Mouse (Mus musculus): ENCODE results near the gene Gmppb.

Gene Gmppb

GRCm38 (mm10) chr9:108080168-108080567 lies 31.1 kb downstream of the Gmppb start, which contains the start of gene Mst1:
Gene Mst1, plus strand, starts transcription at chr9:108080436.
- no peak for DNase-seq (ENCODE audit: low read depth)

DNA sequence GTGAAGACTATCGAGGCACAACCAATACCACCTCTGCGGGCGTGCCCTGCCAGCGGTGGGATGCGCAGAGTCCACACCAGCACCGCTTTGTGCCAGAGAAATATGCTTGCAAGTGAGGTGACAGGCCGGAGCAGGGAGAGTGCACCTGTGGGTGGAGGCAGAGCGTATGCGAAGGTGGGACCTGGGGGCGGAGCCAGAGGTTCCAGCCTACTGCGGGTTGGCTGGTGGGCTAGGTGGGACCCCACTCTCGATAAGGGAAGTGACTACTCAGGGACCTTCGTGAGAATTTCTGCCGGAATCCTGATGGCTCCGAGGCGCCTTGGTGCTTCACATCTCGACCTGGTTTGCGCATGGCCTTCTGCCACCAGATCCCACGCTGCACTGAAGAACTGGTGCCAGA lies 33.5 kb downstream of the Gmppb start:
- DNase-seq (ENCODE audit: low read depth) = no peak

GRCm38 (mm10) chr9:108082988-108083431 lies 34.0 kb downstream of the Gmppb start, which contains the start of gene Rnf123:
Gene Rnf123, minus strand, starts transcription at chr9:108083346.
- DNase-seq (ENCODE audit: low read depth) = no peak

DNA sequence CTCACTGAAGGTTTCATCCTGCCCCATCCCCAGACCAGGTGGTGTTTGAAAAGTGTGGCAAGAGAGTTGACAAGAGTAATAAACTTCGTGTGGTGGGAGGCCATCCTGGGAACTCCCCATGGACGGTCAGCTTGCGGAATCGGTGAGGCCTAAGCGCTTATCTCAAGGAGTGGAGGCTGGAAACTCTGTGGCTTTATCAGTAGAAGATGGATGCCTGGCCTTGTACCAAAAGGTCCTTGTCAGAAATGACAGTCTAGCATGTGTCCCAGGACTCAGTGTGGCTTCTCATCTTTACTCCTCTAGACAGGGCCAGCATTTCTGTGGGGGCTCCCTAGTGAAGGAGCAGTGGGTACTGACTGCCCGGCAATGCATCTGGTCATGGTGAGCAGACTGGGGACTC lies 34.5 kb downstream of the Gmppb start:
- no peak for DNase-seq (ENCODE audit: low read depth)

DNA sequence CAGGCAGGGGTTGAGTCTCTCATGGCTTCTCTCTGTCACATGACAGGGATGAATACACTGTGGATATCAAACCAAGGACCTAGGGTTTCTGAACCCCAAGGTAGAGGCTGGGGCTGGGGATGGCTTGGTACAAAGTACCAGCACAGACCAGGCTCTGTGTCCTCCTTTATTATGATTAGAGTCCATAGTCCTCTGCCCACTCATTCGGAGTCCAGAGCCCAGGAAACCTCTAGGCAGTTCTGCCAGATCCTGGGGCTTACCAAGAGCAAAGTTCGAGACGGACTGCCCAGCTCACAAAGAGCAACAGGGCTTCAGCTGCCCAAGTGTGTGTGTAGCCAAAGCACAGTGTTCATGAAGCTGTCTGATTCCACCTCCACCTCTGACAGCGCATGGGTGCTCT lies 36.2 kb downstream of the Gmppb start:
- DNase-seq (ENCODE audit: low read depth) = no peak

- DNase-seq (ENCODE audit: low read depth) = no peak
Measured at GRCm38 (mm10) chr9:108090611-108091120, 41.6 kb downstream of the Gmppb start.

DNA sequence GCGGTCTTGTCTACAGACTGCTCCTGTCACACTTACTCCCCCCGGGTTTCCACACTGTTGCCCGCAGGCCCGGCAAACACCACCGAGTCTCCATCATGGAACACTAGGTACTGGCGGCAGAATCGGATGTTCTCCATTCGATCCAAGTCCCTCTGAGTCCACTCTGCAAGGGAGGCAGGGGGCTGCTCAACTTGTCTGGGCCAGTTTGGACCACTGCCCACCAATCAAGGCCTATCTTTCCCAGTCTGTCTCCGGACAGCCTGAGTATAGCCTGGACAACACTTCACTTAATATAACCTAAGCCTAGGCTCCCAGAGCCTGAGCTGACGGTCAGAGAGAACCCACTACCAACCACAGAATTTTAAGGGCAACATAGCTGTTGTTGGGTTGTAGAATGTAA lies 44.5 kb downstream of the Gmppb start:
- DNase-seq (ENCODE audit: low read depth) = peak; percentile 40

- DNase-seq (ENCODE audit: low read depth) = peak; percentile 92
Measured at GRCm38 (mm10) chr9:108094184-108094941, 45.3 kb downstream of the Gmppb start, which contains the start of gene Apeh. Gene Apeh, minus strand, starts transcription at chr9:108094606.

- DNase-seq (ENCODE audit: low read depth) = no peak
Measured at GRCm38 (mm10) chr9:108094998-108095411, 46.0 kb downstream of the Gmppb start.

- DNase-seq (ENCODE audit: low read depth) = peak; percentile 86
Measured at GRCm38 (mm10) chr9:108095518-108095917, 46.5 kb downstream of the Gmppb start.

DNA sequence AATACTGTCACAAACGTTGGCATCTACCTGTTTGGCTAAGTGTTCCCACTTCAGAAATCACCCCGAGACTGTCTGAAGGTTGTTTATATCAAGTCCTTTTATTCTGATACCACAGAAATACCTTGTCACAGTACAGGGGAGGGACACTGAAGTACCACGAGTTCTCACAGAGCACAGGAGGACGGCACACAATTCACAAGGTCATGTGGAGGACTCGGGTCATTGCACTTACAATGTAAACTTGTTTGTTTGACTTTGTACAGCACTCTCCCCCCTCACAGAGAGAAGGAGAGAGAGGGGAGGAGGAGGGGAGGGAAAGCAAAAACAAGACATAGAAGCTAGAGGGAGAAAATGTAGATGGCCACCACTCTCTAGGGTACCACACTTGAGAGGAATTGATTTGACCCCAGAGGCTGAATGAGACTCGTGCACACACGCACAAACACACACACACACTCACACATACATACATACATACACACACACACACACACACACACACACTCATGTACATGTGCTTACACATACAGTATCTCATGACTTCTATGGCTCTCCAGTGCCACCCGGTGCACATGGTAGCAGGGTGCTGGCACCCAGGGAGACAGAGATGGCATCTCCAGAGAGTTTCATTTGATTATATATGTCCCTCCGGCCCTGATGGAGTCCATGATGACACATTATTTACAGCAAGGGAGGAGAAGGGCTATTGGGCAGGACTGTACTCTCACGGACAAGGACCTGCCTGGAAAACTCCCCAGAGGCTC lies 47.1 kb downstream of the Gmppb start:
- DNase-seq (ENCODE audit: low read depth) = no peak

DNA sequence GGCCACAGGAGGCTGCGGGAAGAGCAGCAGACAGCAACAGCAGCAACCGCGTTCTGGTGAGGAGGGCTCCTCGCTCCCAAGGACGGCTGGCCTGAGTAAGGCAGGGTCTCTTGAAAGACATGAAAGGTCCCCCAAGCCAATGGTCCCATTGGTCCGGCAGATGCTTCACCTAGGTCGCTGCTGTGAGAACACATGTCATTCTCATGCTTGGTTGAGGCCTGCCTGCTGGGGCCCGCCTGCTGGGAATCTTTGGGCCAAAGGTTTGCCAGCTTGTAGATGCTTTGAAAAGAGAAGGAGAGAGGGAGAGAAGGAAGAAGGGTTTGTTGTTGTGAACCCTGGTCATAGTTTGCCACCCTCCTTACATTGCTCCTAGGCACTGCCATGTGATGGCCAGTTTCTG lies 50.6 kb downstream of the Gmppb start:
- no peak for DNase-seq (ENCODE audit: low read depth)
